Mouse (Mus musculus) midbrain, embryonic 16.5 days (tissue): ENCODE results near the gene Fbxo21. TPM values are rescaled to one million over a fixed set of nuclear protein-coding genes. Genes with fewer than 3 reads are reported as not detected.

Experiments used
- ATAC-seq: fragments of 200-750 bp; cut with Nextera tagmentation; 2 replicates; pipeline ENCODE4 v1.8.0; 2017; ENCODE audit warnings: moderate TSS enrichment
- H3K27ac ChIP-seq: fragments of 300-500 bp; sonication (generic); 2 replicates; pipeline ENCODE4 v1.5.1; 2014; ENCODE audit warnings: mild to moderate bottlenecking, low read length, mixed read lengths
- H3K27me3 ChIP-seq: fragments of 300-500 bp; sonication (generic); 2 replicates; pipeline ENCODE4 v1.6.1; 2014; ENCODE audit warnings: low read depth, low read length, mixed read lengths; ENCODE audit not compliant: control insufficient read depth, insufficient read depth
- H3K36me3 ChIP-seq: fragments of 300-500 bp; sonication (generic); 2 replicates; pipeline ENCODE4 v1.6.1; 2014; ENCODE audit warnings: mild to moderate bottlenecking, low read length, moderate library complexity, mixed read lengths; ENCODE audit not compliant: control insufficient read depth, insufficient read depth
- H3K4me1 ChIP-seq: fragments of 300-500 bp; sonication (generic); 2 replicates; pipeline ENCODE4 v1.6.1; 2014; ENCODE audit warnings: mild to moderate bottlenecking, low read length, mixed read lengths; ENCODE audit not compliant: control insufficient read depth, insufficient read depth
- H3K4me2 ChIP-seq: fragments of 300-500 bp; sonication (generic); 2 replicates; pipeline ENCODE4 v1.6.1; 2014; ENCODE audit warnings: mild to moderate bottlenecking, low read length, mixed read lengths
- H3K4me3 ChIP-seq: fragments of 300-500 bp; sonication (generic); 2 replicates; pipeline ENCODE4 v1.5.1; 2014; ENCODE audit warnings: low read depth, mild to moderate bottlenecking, low read length, moderate library complexity, mixed read lengths
- H3K9ac ChIP-seq: fragments of 300-500 bp; sonication (generic); 2 replicates; pipeline ENCODE4 v1.6.1; 2014; ENCODE audit warnings: low read depth, low read length, mixed read lengths
- H3K9me3 ChIP-seq: fragments of 300-500 bp; sonication (generic); replicated peaks from 2 replicates; pipeline ENCODE4 v1.6.1; 2014; ENCODE audit warnings: mild to moderate bottlenecking, low read length, mixed read lengths; ENCODE audit not compliant: control insufficient read depth, poor library complexity, severe bottlenecking
- WGBS: fragments of 180-500 bp; shearing (Covaris S2); extraction: QIAGEN DNeasy Blood & Tissue Kit; methylation state at CpG from one replicate; pipeline ENCODE4 v1.1.7; 2014; 5-methylcytosine and 5-hydroxymethylcytosine counted together
- polyA plus RNA-seq: library from polyadenylated mRNA; unstranded; fragments of >200 nt; fragmentation: Nextera tagmentation; extraction: Ambion mirVana; gene quantifications from 2 replicates; pipeline ENCODE4 v1.2.1, GENCODE M21; 2015

Fbxo21 gene
- polyA plus RNA-seq, 1 experiment from 2014 or later: 173 TPM

- Histone ChIP-seq H3K4me3 (no peak overlapping the region), H3K9me3 (no peaks in the 10 kb centered on the region), H3K27me3 (no peaks in the 10 kb centered on the region), H3K27ac (no peak overlapping the region), H3K9ac (no peak overlapping the region), H3K4me1 (no peaks in the 10 kb centered on the region), H3K36me3 (no peaks in the 10 kb centered on the region), H3K4me2 (no peak overlapping the region)
- 92% methylated on average over 4 of the region's 4 CpGs for WGBS
- ATAC-seq: no peak
Measured at GRCm38 (mm10) chr5:118048412-118048811, 71.9 kb downstream of the Fbxo21 start.

GRCm38 (mm10) chr5:118048928-118049327 is 72.4 kb downstream of the Fbxo21 start:
- no peak overlapping the region for H3K4me2 ChIP-seq
- no peak overlapping the region for H3K4me3 ChIP-seq
- H3K9ac ChIP-seq: no peak overlapping the region
- H3K36me3 ChIP-seq: no peaks in the 10 kb centered on the region
- WGBS: 84% methylated on average over 5 of the region's 5 CpGs
- H3K4me1 ChIP-seq: no peaks in the 10 kb centered on the region
- H3K27ac ChIP-seq: no peak overlapping the region
- H3K9me3 ChIP-seq: no peaks in the 10 kb centered on the region
- no peak for ATAC-seq
- H3K27me3 ChIP-seq: no peaks in the 10 kb centered on the region

DNA sequence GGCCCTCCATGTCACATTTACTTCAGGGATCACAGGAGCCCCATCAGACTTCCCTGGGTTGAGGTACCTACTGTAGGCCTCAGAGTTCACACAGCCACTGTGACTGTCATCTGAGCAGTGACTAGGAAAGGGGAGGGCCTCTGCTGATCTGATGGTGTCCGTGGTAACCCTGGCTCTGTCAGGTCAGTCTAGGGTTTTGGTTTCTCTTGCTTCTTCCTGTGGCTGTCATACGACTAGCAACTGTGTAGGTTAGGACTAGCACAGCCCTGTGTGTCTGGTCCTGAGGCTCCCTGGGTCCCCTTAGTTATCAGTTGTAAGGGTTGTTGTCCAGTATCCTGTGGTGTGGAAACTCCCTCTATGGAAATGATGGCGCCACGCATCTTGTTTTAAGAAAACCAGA is 74.2 kb downstream of the Fbxo21 start:
- Histone ChIP-seq H3K9ac (no peak overlapping the region), H3K27ac (no peak overlapping the region), H3K4me2 (no peak overlapping the region), H3K4me1 (no peaks in the 10 kb centered on the region), H3K27me3 (no peaks in the 10 kb centered on the region), H3K9me3 (no peaks in the 10 kb centered on the region), H3K36me3 (no peaks in the 10 kb centered on the region), H3K4me3 (no peak overlapping the region)
- WGBS: 81% methylated on average over 4 of the region's 4 CpGs
- ATAC-seq: no peak

- Histone ChIP-seq H3K9ac (no peak overlapping the region), H3K4me2 (no peak overlapping the region), H3K4me3 (no peak overlapping the region), H3K36me3 (no peaks in the 10 kb centered on the region), H3K9me3 (no peaks in the 10 kb centered on the region), H3K4me1 (no peaks in the 10 kb centered on the region; the same call in 1 of the 2 replicates), H3K27ac (no peak overlapping the region), H3K27me3 (no peaks in the 10 kb centered on the region)
- 86% methylated on average over 8 of the region's 8 CpGs for WGBS
- ATAC-seq: no peak
Measured at GRCm38 (mm10) chr5:118051981-118052662, 75.6 kb downstream of the Fbxo21 start.

DNA sequence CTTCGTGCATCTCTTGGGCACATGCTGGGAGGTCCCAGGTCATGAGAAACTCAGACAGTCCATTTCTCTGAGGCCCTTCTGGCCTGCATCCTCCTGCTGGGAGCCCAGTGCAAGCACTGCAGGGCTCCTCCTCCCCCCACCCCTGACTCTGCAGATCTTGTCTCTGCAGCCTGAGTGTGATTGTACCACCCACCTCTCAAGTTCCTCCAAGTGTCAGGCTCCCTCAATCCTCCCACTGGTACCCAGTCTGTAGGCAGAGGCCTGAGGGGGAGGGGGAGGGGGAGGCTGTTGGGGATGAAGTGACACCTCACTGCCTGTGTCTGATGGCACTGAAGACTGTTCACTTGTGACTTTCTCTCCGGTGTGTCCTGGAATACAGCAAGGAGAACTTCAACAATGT is 76.7 kb downstream of the Fbxo21 start:
- Histone ChIP-seq H3K27me3 (no peaks in the 10 kb centered on the region), H3K4me2 (no peak overlapping the region), H3K4me3 (no peak overlapping the region), H3K9ac (no peak overlapping the region), H3K4me1 (no peaks in the 10 kb centered on the region; the same call in 1 of the 2 replicates), H3K36me3 (no peaks in the 10 kb centered on the region), H3K9me3 (no peaks in the 10 kb centered on the region), H3K27ac (no peak overlapping the region)
- WGBS: 100% methylated on average over 2 of the region's 2 CpGs
- ATAC-seq: no peak

GRCm38 (mm10) chr5:118057508-118058111 is 81.1 kb downstream of the Fbxo21 start:
- Histone ChIP-seq H3K27ac (no peak overlapping the region), H3K4me1 (no peaks in the 10 kb centered on the region; the same call in 1 of the 2 replicates), H3K36me3 (no peaks in the 10 kb centered on the region), H3K9ac (no peak overlapping the region), H3K4me3 (no peak overlapping the region), H3K9me3 (no peaks in the 10 kb centered on the region), H3K27me3 (no peaks in the 10 kb centered on the region), H3K4me2 (no peak overlapping the region)
- 44% methylated on average over 8 of the region's 8 CpGs for WGBS
- ATAC-seq: 0 out of 2 replicates have a peak, but pooled peaks have one; percentile 22

GRCm38 (mm10) chr5:118058858-118059257 is 82.3 kb downstream of the Fbxo21 start:
- H3K27ac ChIP-seq: no peak overlapping the region
- no peaks in the 10 kb centered on the region for H3K27me3 ChIP-seq
- ATAC-seq: no peak
- 88% methylated on average over 10 of the region's 10 CpGs for WGBS
- no peak overlapping the region for H3K4me2 ChIP-seq
- no peak overlapping the region for H3K4me3 ChIP-seq
- H3K9me3 ChIP-seq: no peaks in the 10 kb centered on the region
- H3K9ac ChIP-seq: no peak overlapping the region
- no peaks in the 10 kb centered on the region for H3K36me3 ChIP-seq
- H3K4me1 ChIP-seq: peaks cover 10% of the 10 kb centered on the region

DNA sequence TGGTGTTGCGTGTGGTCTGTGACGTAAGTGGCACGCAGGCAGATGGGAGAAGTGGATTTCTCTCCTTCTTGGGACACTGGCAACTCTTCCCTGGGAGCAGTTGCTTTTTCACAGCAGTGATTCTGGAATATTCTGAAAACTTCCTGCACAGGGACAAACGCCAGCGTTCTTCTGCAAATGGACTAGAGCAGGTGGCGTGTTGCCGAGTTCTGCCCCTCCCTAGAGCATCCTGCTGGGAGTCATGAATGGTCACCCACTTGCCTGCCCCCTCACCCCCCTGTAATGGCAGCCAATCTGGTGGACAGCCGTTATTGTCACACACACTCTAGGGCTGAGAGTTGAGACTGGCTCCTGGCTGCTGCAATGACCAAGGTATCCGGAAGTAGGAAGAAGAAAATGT is 83.1 kb downstream of the Fbxo21 start:
- Histone ChIP-seq H3K36me3 (no peaks in the 10 kb centered on the region), H3K4me3 (no peak overlapping the region), H3K27ac (no peak overlapping the region), H3K4me2 (no peak overlapping the region), H3K27me3 (no peaks in the 10 kb centered on the region), H3K9me3 (no peaks in the 10 kb centered on the region), H3K9ac (no peak overlapping the region), H3K4me1 (peaks cover 18% of the 10 kb centered on the region)
- 80% methylated on average over 9 of the region's 9 CpGs for WGBS
- ATAC-seq: no peak
